Mouse (Mus musculus): ENCODE data around the gene Hist1h1c.

Gene Hist1h1c

GRCm38 (mm10) chr13:23746201-23747080 lies 7.8 kb downstream of the Hist1h1c start, which contains the start of gene Hist1h2bb:
Gene Hist1h2bb, plus strand, starts transcription at chr13:23746734.
- peak; percentile 59 to 86 for DNase-seq

DNA sequence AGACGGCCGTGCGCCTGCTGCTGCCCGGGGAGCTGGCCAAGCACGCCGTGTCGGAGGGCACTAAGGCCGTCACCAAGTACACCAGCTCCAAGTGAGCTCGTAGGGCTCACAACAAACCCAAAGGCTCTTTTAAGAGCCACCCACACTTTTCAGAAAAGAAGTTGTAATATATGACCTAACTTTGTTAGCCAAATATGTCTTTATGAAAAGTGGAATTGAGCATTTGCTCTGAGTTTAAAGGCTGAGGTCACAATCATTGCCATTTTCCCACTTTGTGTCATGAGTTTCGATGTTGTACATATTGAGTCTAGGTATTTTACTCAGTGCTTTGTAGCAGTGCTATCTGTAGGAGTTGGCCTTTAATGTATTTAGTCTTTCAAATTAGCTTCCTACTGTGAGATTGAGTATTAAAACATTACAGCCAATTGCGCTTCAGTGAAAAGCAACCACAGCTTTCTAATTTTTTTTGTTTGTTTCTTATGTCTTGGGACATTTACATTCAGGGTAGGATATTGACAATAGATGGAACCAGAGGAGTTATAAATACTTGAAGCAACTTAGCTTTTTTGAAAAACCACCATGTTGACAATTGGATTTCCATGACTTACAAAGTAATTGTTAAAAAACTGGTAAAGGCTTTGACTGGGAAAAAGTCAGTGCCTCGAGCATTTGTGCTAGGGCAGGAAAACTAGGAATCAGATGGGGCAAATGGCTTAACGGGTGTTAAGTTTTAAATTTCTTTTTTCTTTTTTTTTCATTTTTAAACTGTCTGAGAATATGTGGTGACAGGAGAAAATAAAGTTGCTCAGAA lies 8.7 kb downstream of the Hist1h1c start:
- no peak for DNase-seq

DNA sequence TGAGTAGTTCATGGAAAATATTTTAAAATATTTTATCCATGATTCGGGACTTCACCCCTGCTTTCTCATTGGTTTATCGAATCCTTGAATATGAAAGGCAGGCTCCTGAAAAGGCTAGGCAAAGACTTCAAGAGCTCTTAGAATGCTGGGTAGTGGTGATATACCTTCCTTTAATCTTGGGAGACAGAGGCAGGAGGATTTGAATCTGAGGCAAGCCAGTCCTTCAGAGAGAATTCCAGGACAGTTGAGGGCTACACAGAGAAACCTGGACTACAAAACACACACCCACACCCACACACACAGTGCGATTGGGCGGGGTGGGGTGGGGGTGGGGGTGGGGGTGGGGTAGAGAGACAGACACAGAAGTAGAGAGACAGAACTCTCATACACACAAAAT lies 9.3 kb downstream of the Hist1h1c start:
- no peak for DNase-seq

DNA sequence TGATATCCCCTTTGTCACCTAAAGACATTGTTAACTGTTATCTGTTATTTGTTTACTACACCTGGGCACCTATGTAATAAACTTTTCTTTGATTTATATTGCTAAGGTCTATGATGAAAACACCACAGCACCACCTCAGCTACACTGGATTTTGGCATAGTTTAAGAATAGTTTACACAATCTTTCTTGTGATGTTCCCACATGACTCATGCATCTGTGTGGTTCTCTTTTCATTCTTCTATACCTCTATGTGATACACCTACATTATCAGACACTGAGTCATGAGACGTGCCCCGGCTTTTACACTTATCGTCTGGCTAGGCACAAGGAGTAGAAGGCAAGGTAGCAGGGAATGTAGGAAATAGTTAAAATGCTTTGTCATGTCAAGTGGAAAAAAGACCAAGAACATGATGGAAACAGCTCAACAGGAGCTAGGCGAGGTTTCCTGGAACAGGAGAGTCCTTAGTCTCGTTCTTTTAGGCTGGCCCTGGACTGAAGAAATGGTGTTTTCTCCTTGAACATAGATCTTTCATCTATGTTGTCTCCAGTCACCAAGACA lies 11.0 kb downstream of the Hist1h1c start:
- DNase-seq, result no peak

GRCm38 (mm10) chr13:23750839-23751477 lies 12.3 kb downstream of the Hist1h1c start, which contains the start of gene Hist1h2ab:
Gene Hist1h2ab, plus strand, starts transcription at chr13:23751126.
- DNase-seq, result peak in 1 of 2 experiments; percentile 32

DNA sequence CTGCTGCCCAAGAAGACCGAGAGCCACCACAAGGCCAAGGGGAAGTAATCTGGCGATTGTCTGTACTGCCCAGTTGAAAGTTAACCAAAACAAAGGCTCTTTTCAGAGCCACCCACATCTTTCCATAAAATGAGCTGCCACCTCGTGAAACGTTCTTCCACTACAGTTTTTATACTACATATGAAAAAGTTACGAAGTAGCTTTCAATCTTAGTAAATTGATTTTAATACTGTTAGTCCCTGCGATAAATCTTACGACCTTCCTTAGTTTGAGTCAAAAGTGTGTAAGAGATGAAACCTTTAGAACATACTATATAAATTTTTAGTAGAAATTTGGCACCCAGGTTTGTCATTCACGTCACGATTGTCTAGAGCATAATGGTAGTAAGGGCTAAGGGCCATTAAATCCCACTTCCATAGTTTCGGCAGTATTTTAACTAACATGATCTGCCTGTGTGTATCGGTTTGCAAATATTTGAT lies 12.9 kb downstream of the Hist1h1c start:
- DNase-seq, result no peak

- peak; percentile 66 to 84 for DNase-seq
Observed at GRCm38 (mm10) chr13:23752067-23752741, 13.6 kb downstream of the Hist1h1c start, which contains the start of gene Hist1h3b. Gene Hist1h3b, plus strand, starts transcription at chr13:23752267.

- no peak for DNase-seq
Observed at GRCm38 (mm10) chr13:23752742-23753172, 14.1 kb downstream of the Hist1h1c start.

DNA sequence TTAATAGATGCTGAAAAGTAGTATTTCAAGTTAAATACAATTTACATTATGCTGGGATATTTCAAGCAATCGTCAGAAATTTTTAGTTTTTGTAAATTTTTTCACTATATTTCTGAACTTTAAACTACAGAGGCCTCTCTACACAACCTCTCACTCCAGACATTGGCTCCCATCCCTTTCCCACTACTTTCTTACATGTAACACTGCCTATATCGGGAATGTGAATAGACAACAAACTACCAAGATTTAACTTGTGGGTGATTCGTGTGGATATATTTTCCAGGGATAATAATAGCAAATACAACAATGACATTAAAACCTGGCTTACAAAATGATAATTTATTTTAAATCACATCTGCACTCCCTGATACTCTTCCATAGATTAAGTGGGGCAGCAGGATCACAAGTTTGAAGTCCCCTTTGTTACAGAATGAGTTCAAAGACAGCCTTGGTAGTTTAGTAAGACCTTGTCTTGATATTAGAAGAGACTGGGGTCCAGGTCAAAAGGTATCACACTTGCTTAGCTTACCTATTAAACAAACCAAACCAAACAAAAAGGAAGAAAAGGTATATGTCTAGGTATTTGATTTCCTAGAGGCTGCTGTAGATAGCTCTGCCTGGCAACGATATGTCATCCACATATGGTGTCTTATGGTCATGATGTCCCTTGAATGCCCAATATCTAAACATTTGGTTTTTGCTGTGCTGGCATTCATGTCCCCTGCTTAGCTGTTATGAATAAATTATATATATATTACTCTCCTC lies 14.9 kb downstream of the Hist1h1c start:
- no peak for DNase-seq

DNA sequence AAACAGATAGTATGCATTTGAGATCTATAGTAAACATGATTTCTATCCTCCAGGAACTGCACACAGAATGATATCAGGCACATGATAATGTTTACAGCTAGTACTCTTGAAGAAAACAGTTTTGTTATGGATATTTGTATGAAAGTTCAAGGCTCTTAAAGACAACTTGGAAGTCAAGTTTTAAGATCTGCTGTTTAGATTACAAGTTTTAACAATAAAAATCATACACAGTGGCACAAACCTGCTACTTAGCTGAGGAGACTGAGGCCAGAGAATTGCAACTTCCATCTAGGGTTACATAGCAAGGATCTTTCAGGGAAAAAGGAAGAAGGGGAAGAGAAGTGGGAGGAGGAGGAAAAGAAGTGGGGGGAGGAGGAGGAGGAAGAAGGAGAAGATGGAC lies 16.4 kb downstream of the Hist1h1c start:
- no peak for DNase-seq

GRCm38 (mm10) chr13:23756790-23757189 lies 18.2 kb downstream of the Hist1h1c start, which contains the start of gene Hist1h4b:
Gene Hist1h4b, plus strand, starts transcription at chr13:23757013.
- peak; percentile 89 to 92 for DNase-seq

DNA sequence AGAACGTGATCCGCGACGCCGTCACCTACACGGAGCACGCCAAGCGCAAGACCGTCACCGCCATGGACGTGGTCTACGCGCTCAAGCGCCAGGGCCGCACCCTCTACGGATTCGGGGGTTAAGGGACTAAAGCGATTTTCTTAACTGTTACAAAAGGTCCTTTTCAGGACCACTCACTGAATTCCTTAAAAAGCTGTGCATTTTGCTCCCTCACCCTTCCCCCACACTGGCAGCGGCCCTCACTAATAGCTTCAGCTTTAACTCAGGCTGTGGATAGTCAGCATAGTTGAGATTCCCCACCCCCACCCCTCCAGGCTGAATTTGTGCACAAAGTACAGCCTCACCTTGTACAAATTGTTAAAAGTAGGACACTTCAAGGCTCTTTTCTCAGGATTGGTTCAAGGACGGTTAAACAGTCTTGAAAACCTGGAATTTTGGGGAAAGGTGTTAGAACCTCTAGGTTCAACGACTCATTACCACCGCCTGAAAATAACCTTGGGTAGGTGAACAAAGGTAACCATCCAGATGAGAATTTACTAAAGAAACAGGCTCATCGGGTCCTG lies 18.7 kb downstream of the Hist1h1c start:
- DNase-seq, result no peak

DNA sequence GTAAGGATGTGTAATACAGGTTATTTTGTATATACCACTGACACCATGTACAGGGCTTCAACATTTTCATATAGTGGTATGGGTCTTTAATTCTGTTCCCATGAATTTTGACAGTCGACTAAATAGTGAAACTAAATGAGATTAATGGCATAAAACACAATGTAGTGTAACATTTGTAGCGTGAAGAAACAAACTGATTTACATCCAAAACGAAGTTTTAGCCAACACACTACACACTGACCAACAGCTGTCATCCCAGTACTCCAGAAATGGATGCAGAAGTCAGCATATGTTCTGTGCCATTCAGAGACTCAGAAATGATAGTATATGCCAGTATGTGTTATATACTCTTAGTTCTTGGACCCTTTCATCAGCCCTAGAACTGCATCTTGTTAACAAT lies 19.3 kb downstream of the Hist1h1c start:
- no peak for DNase-seq

DNA sequence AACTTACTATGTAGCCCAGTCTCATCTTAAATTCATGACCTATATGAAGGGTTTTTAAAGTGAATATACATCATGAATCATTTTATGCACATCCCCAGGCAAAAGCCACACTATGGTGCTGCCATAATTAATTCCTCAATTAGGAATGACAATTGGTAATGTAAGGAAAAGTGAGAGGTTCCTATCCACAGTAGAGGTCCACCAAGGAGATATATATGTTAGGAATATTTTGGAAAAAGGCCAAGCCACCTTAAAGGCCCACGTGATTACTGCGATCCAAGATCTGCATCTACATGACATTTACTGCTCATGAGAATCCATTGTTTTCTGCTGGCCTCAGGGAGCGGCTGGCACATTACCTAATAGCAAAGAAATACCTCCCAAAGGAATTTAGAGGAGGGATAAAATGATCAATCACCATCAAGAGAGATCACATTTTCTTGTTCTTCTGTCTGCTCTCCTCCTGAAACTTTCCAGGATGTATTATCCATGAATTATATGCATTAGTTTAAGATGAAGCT lies 20.7 kb downstream of the Hist1h1c start:
- DNase-seq, result no peak

DNA sequence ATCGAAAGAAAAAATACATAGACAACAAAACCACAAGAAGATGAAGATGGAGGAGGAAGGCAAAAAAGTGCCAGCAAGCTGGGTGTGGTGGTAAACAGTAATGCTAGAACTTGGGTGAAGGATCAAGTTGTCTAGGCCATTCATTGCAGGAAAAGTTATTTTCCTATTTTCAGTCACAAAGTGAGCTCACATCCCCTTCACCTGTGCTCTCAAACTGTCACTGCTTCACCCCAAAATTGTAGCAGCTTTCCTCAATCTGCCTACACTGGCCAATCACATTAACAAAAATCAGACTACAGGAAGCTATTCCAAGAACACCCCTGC lies 21.3 kb downstream of the Hist1h1c start:
- DNase-seq, result no peak

DNA sequence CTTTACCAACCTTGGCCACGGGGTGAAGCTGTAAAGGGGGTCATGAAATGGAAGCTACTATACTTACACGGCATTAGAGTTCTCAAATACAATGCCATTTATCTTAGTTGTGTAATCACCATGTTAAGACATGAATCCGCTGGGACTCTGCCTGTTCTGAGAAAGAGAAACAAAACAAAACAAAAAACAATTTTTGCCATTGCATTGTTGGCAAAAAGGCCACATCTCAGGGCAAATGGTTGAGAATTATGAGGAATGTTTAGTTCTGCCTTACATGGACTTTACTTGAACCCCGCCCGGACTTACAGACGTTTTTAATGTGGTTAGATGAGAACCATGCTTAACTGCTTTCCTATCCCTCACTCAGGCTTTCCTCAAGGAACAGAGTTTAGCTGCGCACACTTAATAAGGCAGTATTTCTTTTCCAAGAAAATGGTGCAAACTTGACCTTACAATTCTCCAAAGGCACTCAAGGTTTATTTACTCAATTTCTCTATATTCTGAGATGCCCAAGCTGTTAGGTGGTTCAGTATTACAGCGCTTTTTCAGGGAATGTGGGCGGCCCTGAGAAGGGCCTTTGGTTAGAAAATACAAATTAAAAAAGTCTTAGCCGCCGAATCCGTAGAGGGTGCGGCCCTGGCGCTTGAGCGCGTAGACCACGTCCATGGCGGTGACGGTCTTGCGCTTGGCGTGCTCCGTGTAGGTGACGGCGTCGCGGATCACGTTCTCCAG lies 21.8 kb downstream of the Hist1h1c start:
- DNase-seq, result no peak

DNA sequence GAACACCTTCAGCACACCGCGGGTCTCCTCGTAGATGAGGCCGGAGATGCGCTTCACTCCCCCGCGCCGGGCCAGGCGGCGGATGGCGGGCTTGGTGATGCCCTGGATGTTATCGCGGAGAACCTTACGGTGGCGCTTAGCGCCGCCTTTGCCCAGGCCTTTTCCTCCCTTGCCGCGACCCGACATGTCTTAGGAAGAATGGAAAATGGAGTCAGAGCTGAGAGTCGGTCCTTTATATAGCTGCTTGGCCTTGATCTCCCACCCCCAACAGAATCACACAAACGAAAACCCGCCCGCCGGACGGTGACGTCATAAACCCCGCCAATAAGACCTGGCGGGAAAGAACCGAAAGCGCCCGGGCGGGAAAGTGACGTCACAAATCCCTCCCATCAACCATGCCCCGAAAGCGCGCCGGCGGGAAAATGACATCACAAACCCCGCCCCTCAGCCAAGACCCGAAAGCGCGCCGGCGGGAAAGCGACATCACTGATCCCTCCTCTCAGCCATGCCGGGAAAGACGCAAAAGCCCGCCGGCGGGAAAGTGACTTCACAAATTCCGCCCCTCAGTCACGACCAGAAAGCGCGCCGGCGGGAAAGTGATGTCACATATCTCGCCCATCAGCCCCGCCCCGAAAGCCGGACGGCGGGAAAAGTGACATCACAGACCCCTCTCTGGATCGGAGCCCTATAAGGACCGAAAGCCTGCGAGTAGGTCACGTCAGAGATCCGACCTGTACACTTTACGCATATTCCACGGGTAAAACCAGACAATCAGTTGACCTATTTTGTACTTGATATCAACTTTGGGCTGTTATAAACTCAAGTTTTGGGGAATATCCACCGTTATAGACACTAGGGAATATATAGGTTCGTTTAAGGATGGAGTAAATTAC lies 22.6 kb downstream of the Hist1h1c start, which contains the start of gene Hist1h4a:
Gene Hist1h4a, minus strand, starts transcription at position 259 of the 893 bp plus-strand sequence.
- DNase-seq, result peak; percentile 93 to 95

All from kidney, adult 8-10 months (tissue).